ENCODE assay signal across 9 mouse cellular contexts in genomic region chr7:118992080-118992560, GRCm38 (mm10). TPM values are rescaled to one million over a fixed set of nuclear protein-coding genes. Genes with fewer than 3 reads are reported as not detected.
A peak's percentile ranks its signal among the peaks of the same experiment; 100 is the strongest.
DNase-seq lines count a peak whose midpoint lies in the region; ATAC-seq and TF ChIP-seq lines count a peak whose summit lies in the region.
"Had no signal": no experiment of that assay in that cellular context is flagged by ENCODE, and none has a peak within 500 bp of the region (broad histone marks: within the 10 kb centered on the region; RNA-seq: fewer than 3 reads in every experiment).

No protein-coding gene starts in this region.

- peak; percentile 46 for DNase-seq in cerebellum, adult 9-10 months
- DNase-seq in lung, embryonic 14.5 days, result no peak
- DNase-seq in lung, postnatal 10 days, result no peak
- no peak for DNase-seq in hindbrain, embryonic 14.5 days (ENCODE audit: low spot score)
- no peak for DNase-seq in layer of hippocampus, adult 11-12 months (ENCODE audit: low spot score)
- no peak for DNase-seq in urinary bladder, postnatal 36 days (ENCODE audit: low spot score in 2 of 2)
- DNase-seq: lung, postnatal 4 days had no signal

- peaks cover 18% of the 10 kb centered on the region for H3K4me1 ChIP-seq in lung, embryonic 14.5 days (ENCODE audit: insufficient read depth)
- peaks cover 56% of the 10 kb centered on the region for H3K4me1 ChIP-seq in hindbrain, embryonic 14.5 days (replicated peaks; ENCODE audit: control insufficient read depth, insufficient read depth, low read length)
- H3K4me1 ChIP-seq in olfactory bulb, adult 2 months (ENCODE audit: control insufficient read depth, insufficient read depth, low read length), result peaks cover 38% of the 10 kb centered on the region

- no peak overlapping the region for H3K4me3 ChIP-seq in lung, embryonic 14.5 days (ENCODE audit: low read depth, low read length)
- H3K4me3 ChIP-seq in hindbrain, embryonic 14.5 days (replicated peaks; ENCODE audit: low read length), result no peak overlapping the region
- peak overlapping the region; percentile 49 for H3K4me3 ChIP-seq in olfactory bulb, adult 2 months (ENCODE audit: insufficient read depth, low read depth, low read length)

- ATAC-seq in cerebellum, adult (ENCODE audit: insufficient number of reproducible peaks, low FRiP score, low TSS enrichment), result no peak
- ATAC-seq in lung, embryonic 14.5 days (ENCODE audit: insufficient read depth), result no peak
- no peak for ATAC-seq in hindbrain, embryonic 14.5 days (ENCODE audit: low FRiP score)

- H3K27ac ChIP-seq in lung, embryonic 14.5 days (ENCODE audit: low read depth), result no peak overlapping the region
- peak overlapping the region; percentile 47; the same call in 1 of the 2 replicates for H3K27ac ChIP-seq in hindbrain, embryonic 14.5 days
- peak overlapping the region; percentile 97 for H3K27ac ChIP-seq in olfactory bulb, adult 2 months (ENCODE audit: insufficient read depth, low read depth, low read length)

- peak overlapping the region; percentile 91; the same call in 1 of the 2 replicates for H3K4me2 ChIP-seq in lung, embryonic 14.5 days
- H3K4me2 ChIP-seq in hindbrain, embryonic 14.5 days (replicated peaks), result peak overlapping the region; percentile 89

- no peaks in the 10 kb centered on the region for H3K9me3 ChIP-seq in lung, embryonic 14.5 days (ENCODE audit: low read depth, low read length)
- H3K9me3 ChIP-seq in hindbrain, embryonic 14.5 days (ENCODE audit: control insufficient read depth, low read length), result no peaks in the 10 kb centered on the region

- no peak for TF ChIP-seq POLR2A in olfactory bulb, adult 2 months (IDR thresholded peaks at IDR 0.05; ENCODE audit: insufficient read depth, low read depth, low read length)

- H3K36me3 ChIP-seq in lung, embryonic 14.5 days (ENCODE audit: insufficient read depth), result no peaks in the 10 kb centered on the region
- H3K36me3 ChIP-seq in hindbrain, embryonic 14.5 days (replicated peaks; ENCODE audit: control insufficient read depth, insufficient read depth), result no peaks in the 10 kb centered on the region

- 38% methylated on average over 6 of the region's 6 CpGs for WGBS in lung, embryonic 14.5 days
- 15% methylated on average over 6 of the region's 6 CpGs for WGBS in hindbrain, embryonic 14.5 days
- WGBS in olfactory bulb, adult 2 months, result 13% methylated on average over 6 of the region's 6 CpGs

- H3K9ac ChIP-seq in lung, embryonic 14.5 days, result no peak overlapping the region
- H3K9ac ChIP-seq in hindbrain, embryonic 14.5 days, result no peak overlapping the region

- no peaks in the 10 kb centered on the region for H3K27me3 ChIP-seq in lung, embryonic 14.5 days (ENCODE audit: insufficient read depth, low read length)
- no peaks in the 10 kb centered on the region for H3K27me3 ChIP-seq in hindbrain, embryonic 14.5 days (ENCODE audit: control insufficient read depth, insufficient read depth, low read length)

- TF ChIP-seq CTCF in lung, embryonic 14.5 days (IDR thresholded peaks at IDR 0.05; ENCODE audit: low read depth), result no peak
- TF ChIP-seq CTCF in olfactory bulb, adult 2 months (IDR thresholded peaks at IDR 0.05; ENCODE audit: insufficient read depth, low read depth, low read length), result no peak

RNA-seq across cellular contexts. Expression of gene Gprc5b, which starts 2.9 kb away (rescaled TPM):
- polyA plus RNA-seq in lung, embryonic 14.5 days (2014; fragmentation: Nextera tagmentation; extraction: Ambion mirVana), result 7.6 and 10.9 TPM in 2 replicates
- 9.3 and 10.2 TPM in 2 replicates for polyA plus RNA-seq in hindbrain, embryonic 14.5 days (2014; fragmentation: Nextera tagmentation; extraction: Ambion mirVana)
- polyA plus RNA-seq in olfactory bulb, adult 2 months (2012; ENCODE audit: insufficient read depth, insufficient read length, low replicate concordance, missing spikeins), result not detected in 2 replicates
